Comparison of ENCODE assay signal across 28 mouse cellular contexts in genomic region chrX:168292506-168292905, GRCm38 (mm10).
DNase-seq lines count a peak whose midpoint lies in the region; ATAC-seq and TF ChIP-seq lines count a peak whose summit lies in the region.
"Had no signal": no experiment of that assay in that cellular context is flagged by ENCODE, and none has a peak within 500 bp of the region (broad histone marks: within the 10 kb centered on the region; RNA-seq: fewer than 3 reads in every experiment).

No protein-coding gene starts in this region.

- POLR2A ChIA-PET in Patski (lab: Charles Lee): no interaction called here

- ATAC-seq in frontal cortex, adult (ENCODE audit: low TSS enrichment): peak; percentile 88
- peak; percentile 54 for ATAC-seq in Patski
- ATAC-seq in hindbrain, embryonic 16.5 days: no peak
- ATAC-seq: activated CD4-positive, CD25-positive, alpha-beta regulatory T cell, adult 4 months; forebrain, embryonic 14.5 days; forebrain, postnatal 0 days; intestine, postnatal 0 days had no signal

- no peaks in the 10 kb centered on the region for H3K9me3 ChIP-seq in hindbrain, embryonic 16.5 days (ENCODE audit: control insufficient read depth, low read length)
- H3K9me3 ChIP-seq: embryonic facial prominence, embryonic 12.5 days; embryonic facial prominence, embryonic 15.5 days; G1E; heart, embryonic 10.5 days; heart, embryonic 13.5 days had no signal

- peak; percentile 2 to 20 for DNase-seq in adrenal gland, adult (ENCODE audit: inconsistent age in 2 of 2, low spot score in 1 of 2)
- DNase-seq in adrenal gland, postnatal 36 days: no peak
- no peak for DNase-seq in frontal cortex, adult 2 months (ENCODE audit: extremely low spot score in 1 of 2, low spot score in 1 of 2)
- peak; percentile 13 for DNase-seq in Patski (ENCODE audit: low read depth, low spot score)
- DNase-seq in layer of hippocampus, postnatal 10 days (ENCODE audit: low spot score in 2 of 2): no peak
- DNase-seq: adrenal gland, postnatal 14 days; B cell, adult 2 months; cerebellum, adult 18-20 months; cerebellum, adult 9-10 months; cerebellum, postnatal 14 days; forebrain, postnatal 0 days; gastrocnemius, postnatal 10 days; gastrocnemius, postnatal 36 days; heart, adult 2 months; heart, postnatal 14 days; heart, postnatal 4 days had no signal

- CTCF ChIA-PET in Patski (lab: Charles Lee): interaction anchor here (1.2 kb wide), 1 partner anchor 12 kb away, joined by 4 read pairs; no protein-coding TSS in a partner anchor

- no peak overlapping the region for H3K4me3 ChIP-seq in hindbrain, embryonic 16.5 days (ENCODE audit: low read length)
- H3K4me3 ChIP-seq: embryonic facial prominence, embryonic 12.5 days; embryonic facial prominence, embryonic 15.5 days; heart, adult 2 months; heart, embryonic 10.5 days; heart, embryonic 13.5 days had no signal

- in situ Hi-C loops in Patski (cut with MboI; ENCODE audit: low pct_unique_long_range_greater_than_20kb): no loop called here

- peaks cover 14% of the 10 kb centered on the region for H3K27me3 ChIP-seq in Patski
- H3K27me3 ChIP-seq in hindbrain, embryonic 16.5 days (replicated peaks; ENCODE audit: control insufficient read depth, insufficient read depth, low read length): peaks cover 4% of the 10 kb centered on the region; the same call in 1 of the 2 replicates
- H3K27me3 ChIP-seq: CH12.LX had no signal

- no peaks in the 10 kb centered on the region for H3K36me3 ChIP-seq in hindbrain, embryonic 16.5 days (ENCODE audit: control insufficient read depth, insufficient read depth, low read length)
- H3K36me3 ChIP-seq: embryonic facial prominence, embryonic 12.5 days; embryonic facial prominence, embryonic 15.5 days; G1E; heart, embryonic 10.5 days; heart, embryonic 13.5 days had no signal

- TF ChIP-seq CTCF in Patski (IDR thresholded peaks at IDR 0.05): no peak

- H3K9ac ChIP-seq in hindbrain, embryonic 16.5 days (ENCODE audit: low read depth, low read length): no peak overlapping the region
- H3K9ac ChIP-seq: embryonic facial prominence, embryonic 12.5 days; embryonic facial prominence, embryonic 15.5 days; forebrain, postnatal 0 days; heart, embryonic 13.5 days; hindbrain, embryonic 14.5 days had no signal

- H3K27ac ChIP-seq in hindbrain, embryonic 16.5 days (ENCODE audit: low read depth, low read length): no peak overlapping the region
- H3K27ac ChIP-seq: embryonic facial prominence, embryonic 12.5 days; embryonic facial prominence, embryonic 15.5 days; heart, adult 2 months; heart, embryonic 10.5 days; heart, embryonic 13.5 days; hindbrain, embryonic 14.5 days had no signal

- no peak overlapping the region for H3K4me2 ChIP-seq in hindbrain, embryonic 16.5 days (ENCODE audit: low read length)
- H3K4me2 ChIP-seq: embryonic facial prominence, embryonic 12.5 days; embryonic facial prominence, embryonic 15.5 days; heart, embryonic 13.5 days; hindbrain, embryonic 14.5 days had no signal

- H3K4me1 ChIP-seq in hindbrain, embryonic 16.5 days (ENCODE audit: control insufficient read depth, insufficient read depth, low read depth, low read length): no peaks in the 10 kb centered on the region
- H3K4me1 ChIP-seq: embryonic facial prominence, embryonic 12.5 days; embryonic facial prominence, embryonic 15.5 days; heart, embryonic 10.5 days; heart, embryonic 13.5 days had no signal

- 96% methylated on average over 3 of the region's 3 CpGs for WGBS in hindbrain, embryonic 16.5 days

Comparison
In these comparisons a context has a peak if more than half of its experiments do, and no peak if none do; other contexts are left out.
1. DNase-seq: peak in adrenal gland, adult (2 of 2) and Patski (single experiment); none in adrenal gland, postnatal 36 days (0 of 2), frontal cortex, adult 2 months (0 of 2) and layer of hippocampus, postnatal 10 days (0 of 2).